Mouse (Mus musculus) hindbrain, embryonic 10.5 days (tissue): ENCODE measurements around the gene Bmpr1b. TPM values are rescaled to one million over a fixed set of nuclear protein-coding genes. Genes with fewer than 3 reads are reported as not detected.

Source experiments
- DNase-seq: peaks from one replicate; pipeline ENCODE4 v3.0.0-alpha.2; 2017; ENCODE audit warnings: low spot score
- H3K27ac ChIP-seq: fragments of 300-500 bp; sonication (generic); 2 replicates; pipeline ENCODE4 v1.5.1; 2016; ENCODE audit warnings: mild to moderate bottlenecking, moderate library complexity
- H3K27me3 ChIP-seq: fragments of 300-500 bp; sonication (generic); 2 replicates; pipeline ENCODE4 v1.6.1; 2016; ENCODE audit warnings: mild to moderate bottlenecking; ENCODE audit not compliant: poor library complexity, insufficient read depth, severe bottlenecking
- H3K36me3 ChIP-seq: fragments of 300-500 bp; sonication (generic); 2 replicates; pipeline ENCODE4 v1.6.1; 2016; ENCODE audit warnings: mild to moderate bottlenecking, moderate library complexity
- H3K4me1 ChIP-seq: fragments of 300-500 bp; sonication (generic); replicated peaks from 2 replicates; pipeline ENCODE4 v1.6.1; 2016; ENCODE audit warnings: mild to moderate bottlenecking
- H3K4me3 ChIP-seq: fragments of 300-500 bp; sonication (generic); 2 replicates; pipeline ENCODE4 v1.5.1; 2016; ENCODE audit warnings: mild to moderate bottlenecking, moderate library complexity
- H3K9me3 ChIP-seq: fragments of 300-500 bp; sonication (generic); 2 replicates; pipeline ENCODE4 v1.6.1; 2016; ENCODE audit warnings: mild to moderate bottlenecking, moderate library complexity
- WGBS: fragments of 180-500 bp; shearing (Covaris S2); methylation state at CpG from one replicate; pipeline ENCODE4 v1.1.7; 2016; 5-methylcytosine and 5-hydroxymethylcytosine counted together
- polyA plus RNA-seq: library from polyadenylated mRNA; unstranded; fragments of >200 nt; fragmentation: Nextera tagmentation; extraction: Ambion mirVana; gene quantifications from 2 replicates; pipeline ENCODE4 v1.2.1, GENCODE M21; 2016

Bmpr1b gene
- polyA plus RNA-seq, 1 experiment from 2014 or later = 9.9 TPM

GRCm38 (mm10) chr3:141791026-141791780 is 378.0 kb downstream of the Bmpr1b start:
- DNase-seq = no peak
- Histone ChIP-seq H3K4me3 (no peak overlapping the region), H3K27ac (no peak overlapping the region), H3K9me3 (no peaks in the 10 kb centered on the region), H3K27me3 (no peaks in the 10 kb centered on the region), H3K36me3 (0 out of 2 replicates have a peak, but pooled peaks cover 4% of the 10 kb centered on the region), H3K4me1 (no peaks in the 10 kb centered on the region)
- WGBS = 90% methylated on average over 8 of the region's 8 CpGs

Other genes starting within 250 kb of the Bmpr1b start
- 14.6 and 19.3 TPM in 2 replicates for gene Pdlim5, start 226.3 kb upstream of the Bmpr1b start, polyA plus RNA-seq